Mouse (Mus musculus) CH12.LX (cell line): ENCODE measurements around the gene Ddx43. TPM values are rescaled to one million over a fixed set of nuclear protein-coding genes. Genes with fewer than 3 reads are reported as not detected.

Experiments used
- DNase-seq: peaks from one replicate; pipeline ENCODE4 v3.0.0-alpha.2; 2013; ENCODE audit errors: extremely low read depth
- H3K27ac ChIP-seq: 2 replicates; pipeline ENCODE4 v1.5.1; 2012; ENCODE audit warnings: low read depth, mild to moderate bottlenecking, control low read depth, moderate library complexity; ENCODE audit not compliant: insufficient read depth
- H3K27me3 ChIP-seq: replicated peaks from 2 replicates; pipeline ENCODE3; 2012; ENCODE audit warnings: inconsistent platforms
- H3K36me3 ChIP-seq, 2 experiments: replicated peaks in 1 of 2; 2 replicates each; pipeline versions ENCODE3 to v1.6.1; 2012; ENCODE audit warnings: inconsistent platforms in 1 of 2, low read length in 1 of 2, mild to moderate bottlenecking in 1 of 2, mixed read lengths in 1 of 2, moderate library complexity in 1 of 2; ENCODE audit not compliant: control insufficient read depth in 1 of 2, insufficient read depth in 1 of 2
- H3K4me1 ChIP-seq, 2 experiments: 2 replicates each; pipeline ENCODE4 v1.6.1; 2012; ENCODE audit warnings: inconsistent platforms in 1 of 2, moderate library complexity in 1 of 2; ENCODE audit not compliant: insufficient read depth in 2 of 2, control insufficient read depth in 1 of 2
- H3K4me2 ChIP-seq: 2 replicates; pipeline ENCODE4 v1.6.1; 2012; ENCODE audit warnings: low read depth, mild to moderate bottlenecking, control low read depth; ENCODE audit not compliant: poor library complexity, insufficient read depth, severe bottlenecking
- H3K4me3 ChIP-seq, 3 experiments: fragments of 150-350 bp in 1 of 3; sonication (generic) in 1 of 3; replicated peaks in 1 of 3; 2 replicates each; pipeline versions ENCODE3 to v1.5.1; 2011 to 2012; ENCODE audit warnings: low read depth in 2 of 3, low read length in 2 of 3, mild to moderate bottlenecking in 2 of 3, moderate library complexity in 2 of 3, control low read depth in 1 of 3, improper control_type of control experiment in 1 of 3, inconsistent platforms in 1 of 3, mixed read lengths in 1 of 3; ENCODE audit not compliant: poor library complexity in 1 of 3
- H3K79me2 ChIP-seq: replicated peaks from 2 replicates; pipeline ENCODE4 v1.6.1; 2012; ENCODE audit warnings: mild to moderate bottlenecking, moderate library complexity; ENCODE audit not compliant: control insufficient read depth, poor library complexity, insufficient read depth, severe bottlenecking; ENCODE audit errors: extremely low read depth
- H3K9ac ChIP-seq: 2 replicates; pipeline ENCODE4 v1.6.1; 2012; ENCODE audit warnings: low read depth, mild to moderate bottlenecking, control low read depth, moderate library complexity; ENCODE audit not compliant: insufficient read depth
- H3K9me3 ChIP-seq: replicated peaks from 2 replicates; pipeline ENCODE3; 2012; ENCODE audit warnings: low read length, inconsistent platforms, mixed read lengths
- BHLHE40 ChIP-seq: IDR thresholded peaks from 2 replicates; pipeline ENCODE4 v1.6.1; 2011; ENCODE audit warnings: mild to moderate bottlenecking, low read depth, low read length, improper control_type of control experiment
- CHD2 ChIP-seq: IDR thresholded peaks from 2 replicates; pipeline ENCODE4 v1.6.1; 2011; ENCODE audit warnings: low read length, improper control_type of control experiment
- CTCF ChIP-seq, 2 experiments: IDR thresholded peaks in 1 of 2; conservative IDR thresholded peaks in 1 of 2; 2 replicates each; pipeline ENCODE4 v1.5.1; 2011 to 2012; ENCODE audit warnings: low read depth in 2 of 2, low read length in 2 of 2, improper control_type of control experiment in 1 of 2, inconsistent platforms in 1 of 2, mild to moderate bottlenecking in 1 of 2, moderate library complexity in 1 of 2
- ELF1 ChIP-seq: IDR thresholded peaks from 2 replicates; pipeline ENCODE4 v1.6.1; 2014; ENCODE audit warnings: low read depth, mild to moderate bottlenecking, inconsistent platforms, low read length, improper control_type of control experiment
- EP300 ChIP-seq: IDR thresholded peaks from 2 replicates; pipeline ENCODE4 v1.6.1; 2011; ENCODE audit warnings: low read length, improper control_type of control experiment
- ETS1 ChIP-seq: conservative IDR thresholded peaks from 2 replicates; pipeline ENCODE4 v1.6.1; 2012; ENCODE audit warnings: low read depth, mild to moderate bottlenecking, inconsistent platforms, low read length, improper control_type of control experiment, moderate library complexity
- GABPA ChIP-seq: IDR thresholded peaks from 2 replicates; pipeline ENCODE4 v1.6.1; 2012; ENCODE audit warnings: low read depth, low read length, improper control_type of control experiment, inconsistent platforms; ENCODE audit not compliant: insufficient replicate concordance
- JUN ChIP-seq: IDR thresholded peaks from 2 replicates; pipeline ENCODE4 v1.6.1; 2011; ENCODE audit warnings: low read depth, mild to moderate bottlenecking, low read length, improper control_type of control experiment, moderate library complexity; ENCODE audit not compliant: insufficient read depth
- JUND ChIP-seq: conservative IDR thresholded peaks from 2 replicates; pipeline ENCODE4 v1.6.1; 2011; ENCODE audit warnings: low read depth, low read length, improper control_type of control experiment
- MAFK ChIP-seq: IDR thresholded peaks from 2 replicates; pipeline ENCODE4 v1.6.1; 2011; ENCODE audit warnings: low read length, improper control_type of control experiment; ENCODE audit not compliant: insufficient replicate concordance
- MAZ ChIP-seq: IDR thresholded peaks from 2 replicates; pipeline ENCODE4 v1.6.1; 2012; ENCODE audit warnings: low read depth, mild to moderate bottlenecking, inconsistent platforms, low read length, improper control_type of control experiment, moderate library complexity
- MEF2A ChIP-seq: IDR thresholded peaks from 2 replicates; pipeline ENCODE4 v1.6.1; 2014; ENCODE audit warnings: low read depth, mild to moderate bottlenecking, inconsistent platforms, low read length, improper control_type of control experiment, borderline replicate concordance
- MXI1 ChIP-seq: IDR thresholded peaks from 2 replicates; pipeline ENCODE4 v1.6.1; 2011; ENCODE audit warnings: mild to moderate bottlenecking, low read depth, low read length, improper control_type of control experiment
- NRF1 ChIP-seq: IDR thresholded peaks from 2 replicates; pipeline ENCODE4 v1.6.1; 2014; ENCODE audit warnings: low read depth, mild to moderate bottlenecking, inconsistent platforms, low read length, improper control_type of control experiment, moderate library complexity
- PAX5 ChIP-seq: IDR thresholded peaks from 2 replicates; pipeline ENCODE4 v1.6.1; 2012; ENCODE audit warnings: low read length, inconsistent platforms, mixed read lengths
- POLR2AphosphoS2 ChIP-seq: IDR thresholded peaks from 2 replicates; pipeline ENCODE4 v1.6.1; 2011; ENCODE audit warnings: low read depth, low read length, improper control_type of control experiment
- RAD21 ChIP-seq: IDR thresholded peaks from 2 replicates; pipeline ENCODE4 v1.6.1; 2011; ENCODE audit warnings: low read depth, mild to moderate bottlenecking, low read length, improper control_type of control experiment, moderate library complexity
- SIN3A ChIP-seq: IDR thresholded peaks from 2 replicates; pipeline ENCODE4 v1.6.1; 2012; ENCODE audit warnings: low read length, improper control_type of control experiment, inconsistent platforms
- TBP ChIP-seq: conservative IDR thresholded peaks from 2 replicates; pipeline ENCODE4 v1.6.1; 2011; ENCODE audit warnings: low read depth, low read length, improper control_type of control experiment
- TCF12 ChIP-seq: IDR thresholded peaks from 2 replicates; pipeline ENCODE4 v1.6.1; 2014; ENCODE audit warnings: low read depth, mild to moderate bottlenecking, inconsistent platforms, low read length, improper control_type of control experiment
- USF1 ChIP-seq: IDR thresholded peaks from 2 replicates; pipeline ENCODE4 v1.6.1; 2014; ENCODE audit warnings: low read depth, mild to moderate bottlenecking, inconsistent platforms, low read length, improper control_type of control experiment
- USF2 ChIP-seq: conservative IDR thresholded peaks from 2 replicates; pipeline ENCODE4 v1.6.1; 2011; ENCODE audit warnings: low read depth, low read length, improper control_type of control experiment
- ZMIZ1 ChIP-seq: IDR thresholded peaks from 2 replicates; pipeline ENCODE4 v1.6.1; 2012; ENCODE audit warnings: low read depth, mild to moderate bottlenecking, inconsistent platforms, low read length, improper control_type of control experiment
- ZNF384 ChIP-seq: IDR thresholded peaks from 2 replicates; pipeline ENCODE4 v1.6.1; 2012; ENCODE audit warnings: low read depth, low read length, improper control_type of control experiment, inconsistent platforms
- dilution Hi-C: fragments of 300-500 bp; cut with MboI; formaldehyde crosslinking; loops from 2 replicates; pipeline ENCODE4 v1.14.3; 2020; ENCODE audit warnings: low sequenced_read_pairs; ENCODE audit not compliant: extremely low pct_unique_long_range_greater_than_20kb, extremely low pct_ligation_motif_present
- in situ Hi-C: fragments of 300-500 bp; cut with MboI; formaldehyde crosslinking; loops from 3 replicates; pipeline ENCODE4 v1.14.3; 2019; ENCODE audit warnings: low sequenced_read_pairs, low pct_ligation_motif_present, low pct_unique_long_range_greater_than_20kb, mixed read lengths
- polyA plus RNA-seq: library from polyadenylated mRNA; unstranded; fragments of >175 nt; gene quantifications from 2 replicates; pipeline ENCODE4 v1.2.1, GENCODE M21; 2012; ENCODE audit warnings: low read depth; ENCODE audit not compliant: insufficient read length
- total RNA-seq, 2 experiments: library from RNA; depleted of rRNA; stranded (reverse); fragments of 300-350 nt in 1 of 2; fragments of >200 nt in 1 of 2; gene quantifications; 2 replicates each; pipeline ENCODE4 v1.2.3; 2012 to 2014

The Ddx43 gene
- total and polyA plus RNA-seq, 3 experiments, result not detected

DNA sequence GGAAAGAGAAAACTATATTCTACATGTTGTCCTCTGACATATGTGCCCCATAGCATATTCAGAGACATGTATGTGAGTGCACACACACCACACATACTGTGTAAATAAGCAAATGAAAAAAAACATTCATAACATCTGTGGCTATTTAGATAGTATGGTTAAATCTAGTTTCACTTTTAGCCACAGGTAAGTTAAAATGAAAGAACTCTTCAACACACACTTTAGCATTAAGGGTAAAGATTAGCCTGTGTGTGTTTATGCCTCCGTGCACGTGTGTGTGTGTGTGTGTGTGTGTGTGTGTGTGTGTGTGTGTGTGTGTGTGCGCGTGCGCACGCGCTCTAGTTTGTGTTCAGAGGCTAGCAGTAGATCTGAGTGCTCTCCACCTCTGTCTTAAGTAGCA, 6.0 kb downstream of the Ddx43 start:
- Histone ChIP-seq H3K9me3 (no peaks in the 10 kb centered on the region), H3K9ac (no peak overlapping the region), H3K27ac (no peak overlapping the region), H3K4me3 (no peak overlapping the region), H3K4me1 (peaks cover 0 to 2% of the 10 kb centered on the region in 2 experiments; a peak in 1 of 4 replicates), H3K36me3 (no peaks in the 10 kb centered on the region), H3K79me2 (no peaks in the 10 kb centered on the region), H3K4me2 (no peak overlapping the region; the same call in 1 of the 2 replicates), H3K27me3 (no peaks in the 10 kb centered on the region)
- dilution Hi-C loops (no loop called here), in situ Hi-C loops (no loop called here)
- DNase-seq, result no peak
- TF ChIP-seq BHLHE40 (peak; percentile 58), SIN3A (no peak)

- dilution Hi-C loops (no loop called here), in situ Hi-C loops (no loop called here)
- no peak for DNase-seq
- H3K9ac ChIP-seq, result no peak overlapping the region
- no peaks in the 10 kb centered on the region for H3K79me2 ChIP-seq
- no peak overlapping the region for H3K27ac ChIP-seq
- H3K27me3 ChIP-seq, result peaks cover 67% of the 10 kb centered on the region
- H3K9me3 ChIP-seq, result peaks cover 7% of the 10 kb centered on the region
- peaks cover 2 to 14% of the 10 kb centered on the region in 2 experiments; a peak in 2 of 4 replicates for H3K4me1 ChIP-seq
- no peaks in the 10 kb centered on the region for H3K36me3 ChIP-seq
- H3K4me3 ChIP-seq, result no peak overlapping the region
- H3K4me2 ChIP-seq, result no peak overlapping the region
- TF ChIP-seq CTCF (conservative IDR thresholded peaks at IDR 0.05 in 1 of 2, IDR thresholded peaks at IDR 0.05 in 1 of 2; ENCODE audit: low read depth in 2 of 2, low read length in 2 of 2) (no peak), MEF2A (no peak), RAD21 (no peak), EP300 (no peak), CHD2 (no peak), ZNF384 (no peak), TCF12 (no peak), ELF1 (no peak), SIN3A (no peak), TBP (no peak), BHLHE40 (no peak), ZMIZ1 (no peak)
These were observed 31.8 kb downstream of the Ddx43 start for GRCm38 (mm10) chr9:78427362-78427781.

GRCm38 (mm10) chr9:78428185-78428584, 32.6 kb downstream of the Ddx43 start:
- H3K4me3 ChIP-seq, result no peak overlapping the region
- H3K4me2 ChIP-seq, result no peak overlapping the region
- H3K27ac ChIP-seq, result no peak overlapping the region
- no peaks in the 10 kb centered on the region for H3K79me2 ChIP-seq
- no peak overlapping the region for H3K9ac ChIP-seq
- H3K27me3 ChIP-seq, result peaks cover 70% of the 10 kb centered on the region
- dilution Hi-C loops, result no loop called here
- peaks cover 2 to 14% of the 10 kb centered on the region in 2 experiments; a peak in 2 of 4 replicates for H3K4me1 ChIP-seq
- no peaks in the 10 kb centered on the region for H3K36me3 ChIP-seq
- in situ Hi-C loops, result no loop called here
- peaks cover 8% of the 10 kb centered on the region for H3K9me3 ChIP-seq
- TF ChIP-seq MAZ (no peak), POLR2AphosphoS2 (no peak), NRF1 (no peak), JUND (no peak), JUN (no peak), MAFK (no peak), BHLHE40 (no peak), MXI1 (no peak), USF2 (no peak), ETS1 (no peak), GABPA (no peak), EP300 (no peak), PAX5 (no peak), USF1 (no peak)
- no peak for DNase-seq
